Mouse (Mus musculus): ENCODE data around the gene Rnf121.

The Rnf121 gene

GRCm38 (mm10) chr7:102065046-102065891 lies at the start of gene Rnf121, which contains the start of the genes Xndc1 and Xntrpc:
TSS of gene Rnf121 (minus strand) at chr7:102065469.
TSS of gene Xndc1 (plus strand) at chr7:102065511.
TSS of gene Xntrpc (plus strand) at chr7:102065713.
- peak; percentile 93 for DNase-seq

GRCm38 (mm10) chr7:102113151-102113729 lies 48.0 kb upstream of the Rnf121 start:
- DNase-seq: no peak

- no peak for DNase-seq
Measured at GRCm38 (mm10) chr7:102109746-102110145, 44.5 kb upstream of the Rnf121 start.

- no peak for DNase-seq
Measured at GRCm38 (mm10) chr7:102109171-102109570, 43.9 kb upstream of the Rnf121 start, which contains the start of gene Art5. TSS of gene Art5 (minus strand) at chr7:102109489.

- no peak for DNase-seq
Measured at GRCm38 (mm10) chr7:102108206-102108605, 42.9 kb upstream of the Rnf121 start.

GRCm38 (mm10) chr7:102106700-102107141 lies 41.5 kb upstream of the Rnf121 start:
- DNase-seq: no peak

- DNase-seq: peak in 1 of 2 experiments; percentile 22
Measured at GRCm38 (mm10) chr7:102104126-102104525, 38.9 kb upstream of the Rnf121 start.

GRCm38 (mm10) chr7:102103555-102103954 lies 38.3 kb upstream of the Rnf121 start:
- no peak for DNase-seq

GRCm38 (mm10) chr7:102102696-102103095 lies 37.4 kb upstream of the Rnf121 start:
- no peak for DNase-seq

GRCm38 (mm10) chr7:102102241-102102640 lies 37.0 kb upstream of the Rnf121 start:
- no peak for DNase-seq

GRCm38 (mm10) chr7:102101487-102101886 lies 36.2 kb upstream of the Rnf121 start, which contains the start of gene Art1:
TSS of gene Art1 (plus strand) at chr7:102101743.
- DNase-seq: no peak

GRCm38 (mm10) chr7:102100868-102101267 lies 35.6 kb upstream of the Rnf121 start:
- no peak for DNase-seq

- peak; percentile 22 to 49 for DNase-seq
Measured at GRCm38 (mm10) chr7:102099760-102100661, 34.7 kb upstream of the Rnf121 start.

- DNase-seq: no peak
Measured at GRCm38 (mm10) chr7:102087336-102087735, 22.1 kb upstream of the Rnf121 start.

GRCm38 (mm10) chr7:102084041-102084696 lies 18.9 kb upstream of the Rnf121 start:
- DNase-seq: no peak

- no peak for DNase-seq
Measured at GRCm38 (mm10) chr7:102082816-102083215, 17.5 kb upstream of the Rnf121 start, which contains the start of gene Trpc2. TSS of gene Trpc2 (plus strand) at chr7:102083116.

- DNase-seq: no peak
Measured at GRCm38 (mm10) chr7:102081784-102082183, 16.5 kb upstream of the Rnf121 start.

GRCm38 (mm10) chr7:102080311-102080710 lies 15.0 kb upstream of the Rnf121 start:
- no peak for DNase-seq

- DNase-seq: peak in 1 of 2 experiments; percentile 17
Measured at GRCm38 (mm10) chr7:102078517-102078916, 13.2 kb upstream of the Rnf121 start.

GRCm38 (mm10) chr7:102076714-102077296 lies 11.5 kb upstream of the Rnf121 start:
- DNase-seq: no peak

- no peak for DNase-seq
Measured at GRCm38 (mm10) chr7:102066363-102066762, 1.1 kb upstream of the Rnf121 start.

GRCm38 (mm10) chr7:102064655-102065045 lies 619 bp downstream of the Rnf121 start:
- no peak for DNase-seq

Measured in lung, adult 18-20 months (tissue).